Mouse (Mus musculus) thymus, postnatal 36 days (tissue): ENCODE data around the gene Olfr1297.

Experiments used
- DNase-seq, 2 experiments: peaks; one replicate each; pipeline ENCODE4 v3.0.0; 2022; ENCODE audit warnings: mixed read lengths in 2 of 2

The Olfr1297 gene

DNA sequence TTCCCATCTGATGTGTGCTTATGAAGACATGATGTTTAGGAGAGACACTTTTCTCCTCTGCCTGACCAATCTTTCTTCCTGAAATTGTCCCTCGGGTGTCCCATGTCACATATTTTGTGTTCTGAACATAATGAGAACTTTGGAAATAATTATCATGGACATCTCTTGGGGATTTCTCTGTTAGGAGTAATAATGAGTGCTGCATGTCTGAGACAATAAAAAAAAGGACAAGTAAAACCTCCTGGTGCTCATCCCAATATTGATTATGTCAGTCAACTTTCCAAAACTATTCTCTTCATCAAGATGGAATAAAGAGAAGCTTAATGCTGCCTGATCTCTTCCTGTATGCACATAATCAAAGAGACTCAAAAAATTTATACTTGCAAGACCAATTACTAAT is at the start of gene Olfr1297:
Olfr1297 (minus strand) TSS at position 101 of the 400 bp plus-strand sequence.
- no peak for DNase-seq

DNA sequence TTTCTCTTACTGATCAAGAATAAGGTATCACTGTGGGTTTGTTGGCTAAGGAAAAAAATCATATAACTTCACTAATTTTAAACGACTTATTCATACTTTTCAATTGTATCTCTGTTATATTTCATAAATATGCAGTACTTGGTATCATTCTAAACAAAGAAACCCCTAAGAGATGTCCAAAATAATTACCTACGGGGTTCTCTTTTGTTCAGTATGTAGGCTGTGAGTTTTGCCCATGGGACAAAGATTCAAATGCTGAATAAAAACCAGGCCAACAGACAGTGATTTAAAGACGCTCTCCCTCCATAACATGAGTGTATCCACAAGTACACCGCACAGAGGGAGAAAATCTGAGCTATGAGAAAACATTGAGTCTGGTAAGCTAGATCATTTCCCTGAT is 34.8 kb upstream of the Olfr1297 start, which contains the start of gene Olfr1299:
Olfr1299 (plus strand) TSS at position 301 of the 400 bp plus-strand sequence.
- DNase-seq = no peak

DNA sequence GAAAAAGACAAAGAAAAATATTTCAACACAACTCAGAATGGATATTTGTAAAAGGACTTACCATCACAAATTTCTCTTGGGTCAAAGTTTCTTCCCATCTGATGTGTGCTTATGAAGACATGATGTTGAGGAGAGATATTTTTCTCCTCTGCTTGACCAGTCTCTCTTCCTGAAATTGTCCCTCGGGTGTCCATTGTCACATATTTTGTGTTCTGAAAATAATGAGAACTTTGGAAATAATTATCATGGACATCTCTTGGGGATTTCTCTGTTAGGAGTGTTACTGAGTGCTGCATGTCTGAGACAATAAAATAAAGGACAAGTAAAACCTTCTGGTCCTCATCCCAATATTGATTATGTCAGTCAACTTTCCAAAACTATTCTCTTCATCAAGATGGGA is 22.8 kb upstream of the Olfr1297 start, which contains the start of gene Olfr1298:
Olfr1298 (minus strand) TSS at position 101 of the 400 bp plus-strand sequence.
- no peak for DNase-seq

DNA sequence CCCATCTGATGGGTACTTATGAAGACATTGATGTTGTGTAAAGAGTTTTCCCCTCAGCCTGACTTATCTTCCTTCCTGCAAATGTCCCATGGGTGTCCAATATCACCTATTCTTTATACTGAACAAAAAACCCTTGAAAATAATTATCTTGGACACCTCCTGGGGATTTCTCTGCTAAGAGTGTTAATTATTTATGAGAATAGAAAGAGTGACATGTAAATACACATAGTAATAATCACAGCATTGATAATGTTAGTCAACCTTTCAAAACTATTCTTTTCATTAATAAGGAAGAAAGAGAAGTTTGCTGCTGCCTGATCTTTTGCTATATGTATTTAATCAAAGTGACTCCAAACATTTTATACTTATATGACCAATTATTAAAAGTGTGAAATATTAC is 56.7 kb downstream of the Olfr1297 start, which contains the start of gene Olfr1295:
Olfr1295 (minus strand) TSS at position 101 of the 400 bp plus-strand sequence.
- DNase-seq = no peak
